Mouse (Mus musculus) kidney, postnatal 0 days (tissue): ENCODE data around the gene Lhfpl4. TPM values are rescaled to one million over a fixed set of nuclear protein-coding genes. Genes with fewer than 3 reads are reported as not detected.

ENCODE experiments used
- ATAC-seq: fragments of 200-750 bp; cut with Nextera tagmentation; replicated peaks from 2 replicates; pipeline ENCODE4 v1.8.0; 2017; ENCODE audit warnings: low read depth, moderate number of reproducible peaks, moderate TSS enrichment, moderate library complexity; ENCODE audit not compliant: low FRiP score
- DNase-seq: peaks from one replicate; pipeline ENCODE4 v3.0.0-alpha.2; 2016; ENCODE audit warnings: low spot score
- H3K27ac ChIP-seq: fragments of 300-500 bp; sonication (generic); 2 replicates; pipeline ENCODE4 v1.5.1; 2014; ENCODE audit warnings: mild to moderate bottlenecking
- H3K27me3 ChIP-seq: fragments of 300-500 bp; sonication (generic); 2 replicates; pipeline ENCODE4 v1.6.1; 2014; ENCODE audit warnings: low read length, mixed read lengths; ENCODE audit not compliant: insufficient read depth
- H3K36me3 ChIP-seq: fragments of 300-500 bp; sonication (generic); 2 replicates; pipeline ENCODE4 v1.6.1; 2014; ENCODE audit warnings: low read length, mixed read lengths; ENCODE audit not compliant: insufficient read depth
- H3K4me1 ChIP-seq: fragments of 300-500 bp; sonication (generic); replicated peaks from 2 replicates; pipeline ENCODE4 v1.6.1; 2014; ENCODE audit warnings: antibody characterized with exemption, low read length, mixed read lengths; ENCODE audit not compliant: insufficient read depth
- H3K4me2 ChIP-seq: fragments of 300-500 bp; sonication (generic); 2 replicates; pipeline ENCODE4 v1.6.1; 2014; ENCODE audit warnings: mild to moderate bottlenecking, low read length, moderate library complexity, mixed read lengths
- H3K4me3 ChIP-seq: fragments of 300-500 bp; sonication (generic); replicated peaks from 2 replicates; pipeline ENCODE4 v1.5.1; 2014; ENCODE audit warnings: low read depth, low read length
- H3K9ac ChIP-seq: fragments of 300-500 bp; sonication (generic); 2 replicates; pipeline ENCODE4 v1.6.1; 2014; ENCODE audit warnings: low read depth, low read length
- H3K9me3 ChIP-seq: fragments of 300-500 bp; sonication (generic); replicated peaks from 2 replicates; pipeline ENCODE4 v1.6.1; 2016; ENCODE audit warnings: low read length, inconsistent platforms, mixed read lengths
- CTCF ChIP-seq: IDR thresholded peaks from 2 replicates; pipeline ENCODE4 v1.5.1; 2016; ENCODE audit warnings: antibody characterized with exemption, low read depth, mild to moderate bottlenecking, moderate library complexity
- WGBS: fragments of 180-500 bp; shearing (Covaris S2); extraction: QIAGEN DNeasy Blood & Tissue Kit; methylation state at CpG from one replicate; pipeline ENCODE4 v1.1.7; 2014; 5-methylcytosine and 5-hydroxymethylcytosine counted together
- polyA plus RNA-seq: library from polyadenylated mRNA; unstranded; fragments of >200 nt; fragmentation: Nextera tagmentation; extraction: Ambion mirVana; gene quantifications from 2 replicates; pipeline ENCODE4 v1.2.1, GENCODE M21; 2015

Gene Lhfpl4
- polyA plus RNA-seq, 1 experiment from 2014 or later: 0.20 TPM

DNA sequence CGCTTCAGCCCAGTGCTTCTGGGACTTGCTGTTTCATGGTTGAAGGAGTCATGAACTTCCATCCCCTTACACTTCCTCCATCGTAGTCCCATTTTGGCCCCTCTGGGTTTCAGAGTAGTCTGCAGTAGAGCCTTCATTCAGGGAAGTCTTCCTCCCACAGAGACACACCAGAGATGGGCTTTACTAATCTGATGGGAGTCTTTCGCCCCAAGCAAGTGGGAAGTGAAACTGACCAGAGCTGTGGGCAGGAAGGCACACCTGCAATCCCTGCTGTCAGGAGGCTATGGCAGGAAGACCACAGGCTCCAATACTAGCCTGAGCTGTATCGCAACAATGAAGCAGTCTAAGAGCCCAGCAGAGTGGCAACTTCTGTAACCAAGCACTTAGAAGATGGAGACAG lies 30.6 kb upstream of the Lhfpl4 start:
- WGBS: 63% methylated on average over 4 of the region's 4 CpGs
- no peak for TF ChIP-seq CTCF
- Histone ChIP-seq H3K27me3 (no peaks in the 10 kb centered on the region), H3K4me3 (no peak overlapping the region), H3K9me3 (no peaks in the 10 kb centered on the region), H3K4me2 (no peak overlapping the region), H3K27ac (no peak overlapping the region), H3K4me1 (no peaks in the 10 kb centered on the region), H3K36me3 (no peaks in the 10 kb centered on the region), H3K9ac (no peak overlapping the region)
- DNase-seq (no peak), ATAC-seq (no peak)

- no peak for DNase-seq
- no peaks in the 10 kb centered on the region for H3K9me3 ChIP-seq
- no peaks in the 10 kb centered on the region for H3K27me3 ChIP-seq
- no peak overlapping the region for H3K4me2 ChIP-seq
- H3K4me1 ChIP-seq: no peaks in the 10 kb centered on the region
- no peak for ATAC-seq
- WGBS: 71% methylated on average over 2 of the region's 2 CpGs
- no peak overlapping the region for H3K9ac ChIP-seq
- no peak for TF ChIP-seq CTCF
- no peaks in the 10 kb centered on the region for H3K36me3 ChIP-seq
- no peak overlapping the region for H3K27ac ChIP-seq
- H3K4me3 ChIP-seq: no peak overlapping the region
Observed at GRCm38 (mm10) chr6:113216280-113216679, 21.1 kb upstream of the Lhfpl4 start.

- H3K4me2 ChIP-seq: peak overlapping the region; percentile 73
- no peak for ATAC-seq
- DNase-seq: no peak
- peaks cover 15% of the 10 kb centered on the region for H3K27me3 ChIP-seq
- TF ChIP-seq CTCF: no peak
- peaks cover 4% of the 10 kb centered on the region for H3K4me1 ChIP-seq
- H3K9me3 ChIP-seq: no peaks in the 10 kb centered on the region
- H3K27ac ChIP-seq: no peak overlapping the region
- no peak overlapping the region for H3K9ac ChIP-seq
- H3K4me3 ChIP-seq: peak overlapping the region; percentile 42
- 19% methylated on average over 9 of the region's 9 CpGs for WGBS
- H3K36me3 ChIP-seq: no peaks in the 10 kb centered on the region
Observed at GRCm38 (mm10) chr6:113195596-113195992, 410 bp upstream of the Lhfpl4 start.

DNA sequence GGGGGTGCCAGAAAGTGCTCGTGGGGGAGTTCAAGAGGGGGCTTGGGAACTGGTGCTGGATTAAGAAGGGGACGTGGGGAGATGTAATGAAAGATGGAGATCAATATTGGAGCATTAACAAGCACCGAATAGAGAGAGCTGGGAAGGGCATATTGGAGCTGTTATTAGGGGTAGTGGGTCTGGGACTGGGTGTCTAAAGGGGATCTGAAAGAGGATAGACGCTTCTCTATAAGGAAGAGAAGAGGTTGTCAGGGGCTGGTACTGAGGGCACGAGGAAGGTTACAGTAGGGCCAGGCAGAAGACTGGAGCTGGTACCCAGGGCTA lies 705 bp downstream of the Lhfpl4 start:
- DNase-seq: no peak
- 3% methylated on average over 5 of the region's 5 CpGs for WGBS
- peak overlapping the region; percentile 73 for H3K4me2 ChIP-seq
- peaks cover 4% of the 10 kb centered on the region for H3K4me1 ChIP-seq
- TF ChIP-seq CTCF: no peak
- no peaks in the 10 kb centered on the region for H3K36me3 ChIP-seq
- H3K27ac ChIP-seq: no peak overlapping the region
- no peak for ATAC-seq
- H3K4me3 ChIP-seq: peak overlapping the region; percentile 42
- peaks cover 15% of the 10 kb centered on the region for H3K27me3 ChIP-seq
- no peaks in the 10 kb centered on the region for H3K9me3 ChIP-seq
- H3K9ac ChIP-seq: no peak overlapping the region

GRCm38 (mm10) chr6:113193765-113194460 lies 1.3 kb downstream of the Lhfpl4 start:
- Histone ChIP-seq H3K4me3 (no peak overlapping the region; the same call in 1 of the 2 replicates), H3K4me2 (peak overlapping the region; percentile 41; the same call in 1 of the 2 replicates), H3K36me3 (no peaks in the 10 kb centered on the region), H3K9me3 (no peaks in the 10 kb centered on the region), H3K9ac (no peak overlapping the region), H3K27me3 (peaks cover 15% of the 10 kb centered on the region), H3K27ac (no peak overlapping the region), H3K4me1 (peaks cover 4% of the 10 kb centered on the region)
- no peak for TF ChIP-seq CTCF
- DNase-seq (peak; percentile 82), ATAC-seq (no peak)
- 4% methylated on average over 46 of the region's 46 CpGs for WGBS

DNA sequence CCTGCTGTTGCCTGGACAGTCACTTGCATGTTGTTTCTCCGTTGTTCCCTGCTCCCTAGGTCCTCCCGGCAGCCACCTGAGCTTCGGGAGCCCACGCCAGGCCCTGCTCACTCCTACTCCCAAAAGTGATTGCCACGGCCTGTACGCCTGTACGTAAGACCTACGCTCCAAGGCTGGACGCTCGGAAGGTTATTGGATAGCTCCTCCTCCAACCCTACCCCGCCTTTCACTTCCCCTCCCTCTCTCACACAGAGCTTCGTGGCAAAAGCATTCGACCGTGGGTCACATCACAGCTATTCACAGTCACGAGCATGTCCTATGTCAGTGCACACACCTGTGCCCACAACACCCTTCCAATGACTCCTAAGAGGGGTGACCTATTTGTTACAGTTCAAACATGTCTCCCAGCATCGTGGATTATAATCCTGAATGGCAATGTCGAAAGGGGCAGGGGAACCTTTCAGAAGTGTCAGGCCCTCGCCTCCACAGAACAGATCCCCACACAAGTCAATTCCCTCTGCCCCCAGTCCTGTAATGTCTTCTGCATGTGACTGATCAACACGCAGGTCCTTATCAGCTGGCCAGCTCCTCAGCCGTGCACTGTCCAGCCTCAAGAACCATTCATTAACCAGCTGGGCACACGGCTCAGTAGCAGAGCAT lies 10.2 kb downstream of the Lhfpl4 start:
- H3K4me1 ChIP-seq: no peaks in the 10 kb centered on the region
- no peak for TF ChIP-seq CTCF
- H3K27ac ChIP-seq: no peak overlapping the region
- H3K27me3 ChIP-seq: no peaks in the 10 kb centered on the region
- no peaks in the 10 kb centered on the region for H3K36me3 ChIP-seq
- no peak overlapping the region for H3K4me3 ChIP-seq
- no peak overlapping the region for H3K9ac ChIP-seq
- 71% methylated on average over 21 of the region's 21 CpGs for WGBS
- no peaks in the 10 kb centered on the region for H3K9me3 ChIP-seq
- ATAC-seq (no peak), DNase-seq (no peak)
- no peak overlapping the region for H3K4me2 ChIP-seq

DNA sequence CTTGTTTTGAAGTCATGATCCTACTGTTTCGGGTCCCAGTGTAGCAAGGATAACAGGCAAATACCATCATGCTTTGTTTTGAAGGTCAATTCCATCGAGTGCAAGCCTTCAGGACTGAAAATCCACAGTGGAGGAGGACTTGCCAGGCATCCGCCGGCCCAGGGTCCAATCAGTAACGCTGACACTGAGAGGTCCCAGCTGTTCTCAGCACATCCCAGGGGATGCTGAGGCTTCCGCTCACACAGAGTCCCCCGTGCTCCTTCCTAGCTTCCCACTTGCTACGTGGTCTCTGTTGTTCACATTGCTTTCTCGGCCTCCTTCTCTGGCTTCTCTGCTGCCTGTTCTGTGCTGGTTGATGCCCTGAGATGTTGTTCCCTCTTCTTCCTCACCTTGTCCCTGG lies 11.0 kb downstream of the Lhfpl4 start:
- 37% methylated on average over 9 of the region's 9 CpGs for WGBS
- Histone ChIP-seq H3K36me3 (no peaks in the 10 kb centered on the region), H3K9ac (no peak overlapping the region), H3K27me3 (no peaks in the 10 kb centered on the region), H3K9me3 (no peaks in the 10 kb centered on the region), H3K4me1 (no peaks in the 10 kb centered on the region), H3K27ac (no peak overlapping the region), H3K4me3 (no peak overlapping the region), H3K4me2 (no peak overlapping the region)
- ATAC-seq: no peak
- TF ChIP-seq CTCF: no peak
- DNase-seq: peak; percentile 63
